Mouse (Mus musculus) 3134 (cell line): ENCODE measurements around the gene Glipr2.

ENCODE experiments used
- DNase-seq: peaks from one replicate; pipeline ENCODE4 v3.0.0-alpha.2; 2011; ENCODE audit warnings: low spot score; ENCODE audit not compliant: insufficient read length; ENCODE audit errors: extremely low read depth

The Glipr2 gene

GRCm38 (mm10) chr4:44004126-44004525 lies 46.9 kb downstream of the Glipr2 start, which contains the start of gene Clta:
TSS of gene Clta (plus strand) at chr4:44004452.
- DNase-seq = no peak

DNA sequence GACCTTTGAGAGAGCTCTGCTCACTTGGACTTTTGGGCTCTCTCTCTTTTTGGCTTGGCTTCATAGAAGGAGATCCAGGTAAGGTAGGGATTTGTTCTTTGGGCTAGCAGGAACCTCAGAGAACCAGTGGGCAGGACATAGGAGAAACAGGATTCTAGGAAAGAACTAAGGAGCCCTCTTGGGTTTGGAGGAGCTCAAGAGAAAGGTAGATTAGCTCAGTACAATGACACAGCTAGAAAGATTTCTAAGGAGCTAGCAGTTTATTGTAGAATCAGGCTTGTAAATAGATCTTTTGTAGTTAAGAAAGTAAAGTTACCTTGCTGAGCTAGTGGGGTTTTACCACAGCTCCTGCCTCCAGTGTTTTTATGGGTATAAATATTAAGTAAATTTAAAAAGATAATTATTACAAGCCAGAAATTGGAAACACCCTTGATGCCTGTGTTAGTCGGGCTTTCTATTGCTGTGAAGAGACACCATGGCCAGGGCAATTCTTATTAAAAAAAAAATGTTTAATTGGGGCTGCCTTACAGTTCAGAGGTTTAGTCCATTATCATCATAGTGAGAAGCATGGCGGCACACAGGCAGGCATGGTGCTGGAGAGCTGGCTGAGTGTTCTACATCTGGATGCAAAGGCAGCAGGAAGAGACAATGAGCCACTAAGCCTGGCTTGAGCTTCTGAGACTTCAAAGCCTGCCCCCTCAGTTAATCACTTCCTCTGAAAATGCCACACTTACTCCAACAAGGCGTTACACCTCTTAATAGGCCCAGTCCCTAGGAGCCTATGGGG lies 47.6 kb downstream of the Glipr2 start:
- DNase-seq = no peak

DNA sequence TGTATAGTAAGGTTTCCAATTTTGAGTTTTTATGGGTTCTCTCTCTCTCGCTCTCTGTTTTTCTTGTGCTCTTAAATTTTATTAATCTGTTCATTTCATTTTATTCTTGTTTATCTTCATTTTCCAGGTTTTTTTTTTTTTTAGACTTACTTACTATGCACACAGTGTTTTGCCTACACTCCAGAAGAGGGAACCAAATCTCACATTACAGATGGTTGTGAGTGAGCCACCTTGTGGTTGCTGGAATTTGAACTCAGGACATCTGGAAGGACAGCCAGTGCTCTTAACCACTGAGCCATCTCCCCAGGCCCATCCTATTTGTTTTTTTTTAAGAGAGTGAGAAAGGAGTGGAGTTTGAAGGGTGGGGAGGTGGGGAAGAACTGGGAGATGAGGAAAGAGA lies 53.0 kb downstream of the Glipr2 start:
- no peak for DNase-seq

DNA sequence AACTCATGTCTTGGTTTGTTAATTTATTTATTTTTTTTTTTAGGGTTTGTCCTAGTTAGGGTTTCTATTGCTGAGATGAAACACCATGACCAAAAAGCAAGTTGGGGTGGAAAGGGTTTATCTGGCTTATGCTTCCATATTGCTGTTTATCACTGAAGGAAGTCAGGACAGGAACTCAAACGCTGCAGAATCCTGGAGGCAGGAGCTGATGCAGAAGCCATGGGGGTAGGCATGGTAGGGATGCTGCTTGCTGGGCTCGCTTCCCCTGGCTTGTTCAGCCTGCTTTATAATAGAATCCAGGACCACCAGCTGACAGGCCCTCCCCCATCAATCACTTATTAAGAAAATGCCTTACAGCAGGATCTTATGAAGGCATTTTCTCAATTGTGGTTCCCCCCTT lies 53.7 kb downstream of the Glipr2 start:
- no peak for DNase-seq

DNA sequence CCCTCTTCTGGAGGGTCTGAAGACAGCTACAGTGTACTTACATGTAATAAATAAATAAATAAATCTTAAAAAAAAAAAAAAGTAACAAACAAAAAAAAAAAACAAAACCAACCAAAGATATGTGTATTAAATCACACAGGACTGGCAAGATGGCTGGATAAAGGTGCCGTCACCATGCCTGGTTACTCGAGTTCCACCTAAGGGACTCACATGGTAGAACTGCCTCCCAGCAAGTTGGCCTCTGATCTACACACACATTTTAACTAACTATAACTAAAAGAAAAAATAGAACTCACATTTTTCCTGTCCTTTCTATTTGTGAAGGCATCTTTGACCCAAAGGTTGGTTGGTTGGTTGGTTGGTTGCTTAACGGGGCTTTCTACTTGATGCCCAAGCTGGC lies 54.6 kb downstream of the Glipr2 start:
- DNase-seq = no peak

DNA sequence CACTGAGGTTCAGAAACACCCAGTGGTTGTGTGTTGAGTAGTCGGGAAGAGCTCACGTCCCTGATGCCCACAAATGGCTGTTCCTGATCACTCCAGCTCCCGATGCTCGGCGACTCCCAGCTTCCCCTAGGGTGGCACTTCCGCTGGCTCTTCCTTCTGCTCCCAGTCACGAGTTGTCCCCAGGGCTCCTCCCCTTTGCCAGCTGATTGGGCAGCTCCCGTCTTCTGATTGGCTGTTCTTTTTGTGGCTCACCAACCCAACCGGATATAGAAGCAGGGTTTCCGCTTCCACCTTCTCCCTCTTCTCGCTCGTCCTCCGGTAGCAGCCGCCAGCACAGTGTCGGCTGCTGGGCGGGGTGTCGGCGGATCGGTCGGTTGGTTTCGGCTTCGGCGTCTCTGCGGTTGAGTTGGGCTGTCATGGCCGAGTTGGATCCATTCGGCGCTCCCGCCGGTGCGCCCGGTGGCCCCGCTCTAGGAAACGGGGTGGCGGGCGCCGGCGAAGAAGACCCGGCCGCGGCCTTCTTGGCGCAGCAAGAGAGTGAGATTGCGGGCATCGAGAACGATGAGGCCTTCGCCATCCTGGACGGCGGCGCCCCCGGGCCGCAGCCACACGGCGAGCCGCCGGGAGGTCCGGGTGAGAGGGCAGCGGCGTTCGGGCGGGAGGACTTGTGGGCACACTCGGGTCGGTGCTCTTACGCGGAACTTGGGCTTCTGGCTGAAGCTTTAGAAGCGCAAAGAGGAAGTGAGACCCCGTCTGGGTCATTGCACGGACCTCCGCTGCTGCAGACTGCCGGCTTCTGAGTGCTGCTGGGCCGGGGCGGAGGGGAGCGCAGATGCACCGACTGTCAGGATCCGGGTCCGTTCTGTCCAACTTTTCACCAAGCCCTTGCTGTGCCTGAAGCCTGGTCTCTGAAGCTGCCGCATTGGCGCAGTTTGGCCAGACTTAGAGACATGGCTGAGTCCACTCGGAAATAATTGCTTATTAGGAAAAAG lies 55.5 kb downstream of the Glipr2 start:
- peak; percentile 90 for DNase-seq

DNA sequence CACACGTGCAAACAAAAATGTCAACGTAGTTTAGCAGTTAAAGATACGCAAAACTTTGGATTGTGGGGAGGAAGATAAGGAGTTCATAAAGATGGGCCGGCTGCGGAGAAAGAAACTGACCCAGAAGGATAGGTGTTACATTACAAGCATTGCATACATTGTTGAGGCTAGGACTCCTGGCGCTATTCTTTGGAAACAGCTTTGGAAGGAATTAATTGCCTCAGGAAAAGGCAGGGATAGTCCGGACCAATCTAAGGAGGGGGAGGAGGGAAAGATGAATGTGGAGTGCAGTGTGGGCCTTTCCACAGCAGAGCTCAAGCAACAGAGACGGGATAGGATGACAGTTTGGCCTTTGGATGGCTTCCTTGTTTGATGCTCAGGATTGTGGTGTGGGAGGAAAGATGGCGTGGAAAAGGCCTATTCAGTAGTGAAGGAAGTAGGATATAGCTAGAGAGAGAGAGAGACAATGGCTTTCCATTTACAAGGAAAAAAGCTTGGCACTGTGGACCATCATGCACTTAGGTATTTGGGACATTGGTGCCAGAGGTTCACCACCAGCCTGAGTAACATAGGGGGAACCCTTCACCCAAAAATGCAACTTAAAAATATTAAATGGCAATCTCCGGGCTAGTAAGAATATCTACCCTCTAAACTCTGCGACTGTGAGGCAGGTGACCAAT lies 56.3 kb downstream of the Glipr2 start:
- DNase-seq = no peak

DNA sequence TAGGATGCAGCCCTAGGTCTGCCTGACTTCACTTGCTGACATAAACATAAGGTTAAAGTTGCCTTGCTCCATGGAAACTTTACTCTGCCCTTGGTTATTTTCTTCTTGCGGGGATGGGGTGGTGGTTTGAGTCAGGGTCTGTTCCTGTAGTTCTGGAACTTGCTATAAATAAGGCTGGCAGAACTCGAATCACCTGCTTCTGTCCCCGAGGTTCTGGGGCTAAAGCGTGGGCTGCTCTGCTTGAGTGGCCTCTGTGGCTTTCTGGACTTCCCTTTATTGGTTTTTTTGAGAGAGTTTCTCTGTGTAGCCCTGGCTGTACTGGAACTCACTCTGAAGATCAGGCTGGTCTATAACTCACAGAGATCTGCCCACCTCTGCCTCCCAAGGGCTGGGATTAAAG lies 58.9 kb downstream of the Glipr2 start:
- no peak for DNase-seq

GRCm38 (mm10) chr4:44016791-44017190 lies 59.6 kb downstream of the Glipr2 start:
- DNase-seq = no peak

GRCm38 (mm10) chr4:44022323-44022722 lies 65.1 kb downstream of the Glipr2 start:
- DNase-seq = no peak

DNA sequence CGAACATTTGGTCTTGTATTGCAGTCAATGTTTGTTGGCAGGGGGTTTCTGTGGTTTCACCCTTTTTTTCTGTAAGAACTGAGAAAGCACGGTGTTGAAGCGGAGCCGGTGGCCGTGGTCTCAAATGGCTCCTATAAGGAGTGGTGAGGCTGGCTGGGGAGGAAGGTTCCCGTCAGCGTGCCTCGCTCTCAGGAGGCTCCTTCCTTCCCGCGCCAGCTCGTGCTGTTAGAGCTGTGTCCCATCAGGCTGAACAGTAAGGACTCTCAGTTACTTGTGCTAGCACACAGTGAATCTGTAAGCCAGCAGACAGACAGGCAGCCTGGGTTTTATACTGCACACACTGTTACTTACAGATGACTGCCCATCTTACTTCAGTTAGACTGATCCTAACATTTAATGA lies 65.6 kb downstream of the Glipr2 start:
- DNase-seq = no peak

DNA sequence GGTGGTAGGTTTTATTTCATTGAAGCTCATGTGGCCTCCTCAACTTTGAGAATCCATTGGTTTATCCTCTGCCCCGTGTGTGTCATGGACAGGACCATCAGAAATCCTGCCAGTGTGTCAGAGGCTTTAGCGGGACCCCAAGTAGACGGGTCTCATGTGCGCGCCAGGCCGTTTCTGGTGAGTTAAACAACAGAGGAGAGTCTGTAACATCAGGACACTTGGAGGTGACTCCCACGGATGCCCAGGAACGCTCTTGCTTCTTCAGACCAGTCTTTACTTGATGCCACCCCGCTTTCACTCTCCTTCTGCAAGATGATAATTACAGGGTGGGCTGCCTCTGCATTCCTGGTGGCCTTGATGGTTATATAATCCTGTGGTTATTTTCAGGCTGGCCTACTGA lies 66.5 kb downstream of the Glipr2 start:
- DNase-seq = no peak

DNA sequence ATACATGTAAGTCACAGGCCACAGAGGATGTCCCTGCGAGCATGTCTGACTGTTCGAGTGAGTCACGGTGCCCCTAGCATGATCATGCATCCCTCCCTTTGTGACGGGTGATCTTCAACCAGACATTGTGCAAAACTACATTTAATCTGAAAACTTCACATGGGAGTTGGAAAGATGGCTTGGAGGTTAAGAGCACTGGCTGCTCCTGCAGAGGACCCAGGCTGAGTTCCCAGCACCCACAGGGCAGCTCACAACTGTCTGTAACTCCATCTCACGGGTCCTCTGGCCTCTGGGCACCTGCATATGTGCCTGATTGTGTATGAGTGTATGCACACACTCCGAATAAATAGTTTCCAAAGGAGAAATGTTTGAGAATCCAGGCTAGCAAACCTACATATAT lies 67.0 kb downstream of the Glipr2 start:
- DNase-seq = no peak

DNA sequence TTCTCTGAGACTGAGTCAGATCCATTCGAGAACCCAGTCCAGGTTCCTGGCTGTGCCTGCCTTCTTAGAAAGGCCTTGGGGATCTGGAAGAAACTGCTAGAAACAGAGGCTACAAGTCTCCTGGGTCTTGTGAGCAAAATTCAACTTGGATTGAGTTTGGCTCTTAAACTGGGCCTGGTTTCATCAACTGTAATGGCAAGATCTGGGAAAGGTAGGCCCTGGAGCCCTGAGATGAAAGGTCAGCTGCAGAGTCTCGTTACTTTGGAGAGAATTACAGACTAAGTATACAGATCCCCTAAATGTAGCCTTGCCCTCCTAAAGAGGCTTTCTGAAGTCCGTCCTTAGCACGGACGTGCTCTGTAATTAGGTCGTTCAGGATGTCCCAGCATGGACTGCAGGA lies 68.4 kb downstream of the Glipr2 start:
- no peak for DNase-seq
